In the genomic region with DNA sequence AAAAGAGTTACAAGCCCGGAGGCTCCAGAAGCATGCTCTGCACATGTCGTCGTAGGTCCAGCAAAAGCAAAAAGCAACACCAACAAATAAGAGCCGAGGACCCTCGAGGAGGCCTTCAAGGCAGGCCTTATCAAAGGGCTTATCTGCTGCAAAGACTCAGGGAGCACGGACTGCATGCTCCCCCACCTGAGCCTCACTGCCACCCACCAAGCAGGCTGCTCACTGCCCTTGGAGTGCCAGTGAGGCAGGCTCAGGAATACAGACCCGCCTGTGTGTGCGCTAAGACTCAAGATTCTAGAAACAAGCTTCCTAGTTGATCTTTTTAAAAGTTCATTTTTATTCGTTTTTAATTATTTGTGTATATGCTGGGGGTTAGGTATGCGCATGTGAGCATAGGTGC, we compare ENCODE assay signal across 16 mouse cellular contexts.
"Had no signal": no experiment of that assay in that cellular context is flagged by ENCODE, and none has a peak within 500 bp of the region (broad histone marks: within the 10 kb centered on the region; RNA-seq: fewer than 3 reads in every experiment).

No protein-coding gene starts in this region.

- H3K9me3 ChIP-seq: megakaryocyte, embryonic 14.5 days; midbrain, embryonic 13.5 days; midbrain, embryonic 15.5 days; neural tube, embryonic 12.5 days; stomach, embryonic 15.5 days had no signal

- H3K36me3 ChIP-seq: midbrain, embryonic 13.5 days; midbrain, embryonic 15.5 days; neural tube, embryonic 12.5 days; stomach, embryonic 15.5 days had no signal

- H3K4me2 ChIP-seq: lung, embryonic 14.5 days; midbrain, embryonic 11.5 days; midbrain, embryonic 13.5 days; midbrain, embryonic 15.5 days; neural tube, embryonic 12.5 days; stomach, embryonic 15.5 days had no signal

- H3K27me3 ChIP-seq: midbrain, embryonic 13.5 days; midbrain, embryonic 15.5 days; neural tube, embryonic 12.5 days; stomach, embryonic 15.5 days had no signal

- H3K4me3 ChIP-seq: megakaryocyte, embryonic 14.5 days; midbrain, embryonic 13.5 days; midbrain, embryonic 15.5 days; neural tube, embryonic 12.5 days; stomach, embryonic 15.5 days had no signal

- H3K27ac ChIP-seq: macrophage; midbrain, embryonic 13.5 days; midbrain, embryonic 15.5 days; neural tube, embryonic 12.5 days; stomach, embryonic 15.5 days; stomach, postnatal 0 days had no signal

- ATAC-seq: midbrain, embryonic 13.5 days; midbrain, embryonic 15.5 days had no signal

- DNase-seq: lung, adult 18-20 months; lung, embryonic 14.5 days; lung, postnatal 14 days; lung, postnatal 36 days; right cerebral cortex, postnatal 14 days; thymus, adult 2 months; thymus, postnatal 25 days; thymus, postnatal 4 days had no signal

- H3K9ac ChIP-seq: lung, embryonic 14.5 days; midbrain, embryonic 13.5 days; midbrain, embryonic 15.5 days; neural tube, embryonic 12.5 days; stomach, embryonic 15.5 days had no signal

- H3K4me1 ChIP-seq: megakaryocyte, embryonic 14.5 days; stomach, embryonic 15.5 days had no signal
